Mouse (Mus musculus): Measurements from ENCODE around the gene Ddx20. TPM values are rescaled to one million over a fixed set of nuclear protein-coding genes. Genes with fewer than 3 reads are reported as not detected.

Ddx20 gene
- 39.3 and 40.1 TPM in 2 replicates for polyA plus RNA-seq (2015; fragmentation: Nextera tagmentation; extraction: Ambion mirVana)

- H3K27me3 ChIP-seq: peaks cover under 1% of the 10 kb centered on the region; the same call in 1 of the 2 replicates
- H3K27ac ChIP-seq: peak within 1 kb of the TSS; percentile 79
- peaks cover 21% of the 10 kb centered on the region for H3K36me3 ChIP-seq
- H3K4me2 ChIP-seq (replicated peaks): peak within 1 kb of the TSS; percentile 76
- no peaks in the 10 kb centered on the region for H3K9me3 ChIP-seq
- ATAC-seq (ENCODE audit: low FRiP score, low read depth): peak; percentile 97
- peaks cover 11% of the 10 kb centered on the region for H3K4me1 ChIP-seq
- under 1% methylated on average over 68 of the region's 72 CpGs for WGBS
- peak within 1 kb of the TSS; percentile 94 for H3K9ac ChIP-seq
- peak within 1 kb of the TSS; percentile 97 for H3K4me3 ChIP-seq
Observed at GRCm38 (mm10) chr3:105687324-105688060, at the start of gene Ddx20. Gene Ddx20 (minus strand): TSS chr3:105687574.

- no peaks in the 10 kb centered on the region for H3K4me1 ChIP-seq
- no peak overlapping the region for H3K27ac ChIP-seq
- no peak overlapping the region for H3K4me2 ChIP-seq (replicated peaks)
- no peak for ATAC-seq (ENCODE audit: low FRiP score, low read depth)
- H3K9me3 ChIP-seq: no peaks in the 10 kb centered on the region
- WGBS: 93% methylated on average over 7 of the region's 7 CpGs
- no peaks in the 10 kb centered on the region for H3K27me3 ChIP-seq
- H3K9ac ChIP-seq: no peak overlapping the region
- H3K4me3 ChIP-seq: no peak overlapping the region
- peaks cover 34% of the 10 kb centered on the region for H3K36me3 ChIP-seq
Observed at GRCm38 (mm10) chr3:105737070-105737469, 49.7 kb upstream of the Ddx20 start.

- no peak overlapping the region for H3K9ac ChIP-seq
- WGBS: 92% methylated on average over 1 of the region's 1 CpGs
- no peak overlapping the region for H3K4me2 ChIP-seq (replicated peaks)
- no peaks in the 10 kb centered on the region for H3K9me3 ChIP-seq
- no peaks in the 10 kb centered on the region for H3K4me1 ChIP-seq
- H3K27me3 ChIP-seq: no peaks in the 10 kb centered on the region
- H3K4me3 ChIP-seq: no peak overlapping the region
- no peak overlapping the region for H3K27ac ChIP-seq
- no peak for ATAC-seq (ENCODE audit: low FRiP score, low read depth)
- peaks cover 36% of the 10 kb centered on the region for H3K36me3 ChIP-seq
Observed at GRCm38 (mm10) chr3:105736148-105736547, 48.8 kb upstream of the Ddx20 start.

- Histone ChIP-seq H3K4me3 (no peak overlapping the region), H3K4me2 (replicated peaks) (no peak overlapping the region), H3K27me3 (no peaks in the 10 kb centered on the region), H3K36me3 (peaks cover 45% of the 10 kb centered on the region), H3K9ac (no peak overlapping the region), H3K4me1 (no peaks in the 10 kb centered on the region), H3K27ac (no peak overlapping the region), H3K9me3 (no peaks in the 10 kb centered on the region)
- no peak for ATAC-seq (ENCODE audit: low FRiP score, low read depth)
Observed at GRCm38 (mm10) chr3:105735285-105735684, 47.9 kb upstream of the Ddx20 start.

GRCm38 (mm10) chr3:105733538-105733937 is 46.2 kb upstream of the Ddx20 start:
- Histone ChIP-seq H3K4me3 (no peak overlapping the region), H3K9me3 (no peaks in the 10 kb centered on the region), H3K27me3 (no peaks in the 10 kb centered on the region), H3K9ac (no peak overlapping the region), H3K27ac (no peak overlapping the region), H3K36me3 (peaks cover 43% of the 10 kb centered on the region), H3K4me2 (replicated peaks) (no peak overlapping the region), H3K4me1 (no peaks in the 10 kb centered on the region)
- no peak for ATAC-seq (ENCODE audit: low FRiP score, low read depth)
- WGBS: 90% methylated on average over 4 of the region's 4 CpGs

GRCm38 (mm10) chr3:105732360-105732759 is 45.0 kb upstream of the Ddx20 start:
- Histone ChIP-seq H3K27me3 (no peaks in the 10 kb centered on the region), H3K27ac (no peak overlapping the region), H3K4me3 (no peak overlapping the region), H3K9ac (no peak overlapping the region), H3K36me3 (peaks cover 35% of the 10 kb centered on the region), H3K4me1 (no peaks in the 10 kb centered on the region), H3K4me2 (replicated peaks) (no peak overlapping the region), H3K9me3 (no peaks in the 10 kb centered on the region)
- WGBS: 90% methylated on average over 4 of the region's 4 CpGs
- no peak for ATAC-seq (ENCODE audit: low FRiP score, low read depth)

GRCm38 (mm10) chr3:105726037-105726436 is 38.7 kb upstream of the Ddx20 start:
- WGBS: 0% methylated on average over 1 of the region's 1 CpGs
- Histone ChIP-seq H3K36me3 (peaks cover 12% of the 10 kb centered on the region), H3K4me3 (no peak overlapping the region), H3K9ac (no peak overlapping the region), H3K9me3 (no peaks in the 10 kb centered on the region), H3K4me2 (replicated peaks) (no peak overlapping the region), H3K27ac (no peak overlapping the region), H3K4me1 (no peaks in the 10 kb centered on the region), H3K27me3 (no peaks in the 10 kb centered on the region)
- ATAC-seq (ENCODE audit: low FRiP score, low read depth): no peak

- Histone ChIP-seq H3K9me3 (no peaks in the 10 kb centered on the region), H3K9ac (no peak overlapping the region), H3K27ac (no peak overlapping the region), H3K27me3 (no peaks in the 10 kb centered on the region), H3K4me3 (no peak overlapping the region), H3K36me3 (peaks cover 5% of the 10 kb centered on the region), H3K4me2 (replicated peaks) (no peak overlapping the region), H3K4me1 (peaks cover 7% of the 10 kb centered on the region)
- ATAC-seq (ENCODE audit: low FRiP score, low read depth): no peak
- WGBS: 92% methylated on average over 3 of the region's 3 CpGs
Observed at GRCm38 (mm10) chr3:105722510-105722909, 35.1 kb upstream of the Ddx20 start.

- H3K27ac ChIP-seq: no peak overlapping the region
- no peaks in the 10 kb centered on the region for H3K9me3 ChIP-seq
- peaks cover 5% of the 10 kb centered on the region; the same call in 1 of the 2 replicates for H3K36me3 ChIP-seq
- no peak for ATAC-seq (ENCODE audit: low FRiP score, low read depth)
- H3K4me2 ChIP-seq (replicated peaks): no peak overlapping the region
- no peak overlapping the region for H3K9ac ChIP-seq
- H3K4me1 ChIP-seq: peaks cover 7% of the 10 kb centered on the region
- 64% methylated on average over 2 of the region's 2 CpGs for WGBS
- no peak overlapping the region for H3K4me3 ChIP-seq
- no peaks in the 10 kb centered on the region for H3K27me3 ChIP-seq
Observed at GRCm38 (mm10) chr3:105721681-105722201, 34.4 kb upstream of the Ddx20 start.

GRCm38 (mm10) chr3:105720514-105720913 is 33.1 kb upstream of the Ddx20 start:
- Histone ChIP-seq H3K27me3 (no peaks in the 10 kb centered on the region), H3K9ac (no peak overlapping the region), H3K4me3 (no peak overlapping the region), H3K4me2 (replicated peaks) (no peak overlapping the region), H3K4me1 (peaks cover 7% of the 10 kb centered on the region), H3K36me3 (peaks cover 5% of the 10 kb centered on the region; the same call in 1 of the 2 replicates), H3K27ac (no peak overlapping the region), H3K9me3 (no peaks in the 10 kb centered on the region)
- ATAC-seq (ENCODE audit: low FRiP score, low read depth): no peak
- 69% methylated on average over 4 of the region's 4 CpGs for WGBS

- H3K9me3 ChIP-seq: no peaks in the 10 kb centered on the region
- H3K4me2 ChIP-seq (replicated peaks): no peak overlapping the region
- no peak for ATAC-seq (ENCODE audit: low FRiP score, low read depth)
- no peaks in the 10 kb centered on the region for H3K27me3 ChIP-seq
- peaks cover 7% of the 10 kb centered on the region for H3K4me1 ChIP-seq
- peaks cover 5% of the 10 kb centered on the region; the same call in 1 of the 2 replicates for H3K36me3 ChIP-seq
- 67% methylated on average over 4 of the region's 4 CpGs for WGBS
- H3K27ac ChIP-seq: no peak overlapping the region
- no peak overlapping the region for H3K9ac ChIP-seq
- no peak overlapping the region for H3K4me3 ChIP-seq
Observed at GRCm38 (mm10) chr3:105719979-105720378, 32.6 kb upstream of the Ddx20 start.

GRCm38 (mm10) chr3:105718746-105719145 is 31.4 kb upstream of the Ddx20 start:
- ATAC-seq (ENCODE audit: low FRiP score, low read depth): no peak
- no peaks in the 10 kb centered on the region for H3K27me3 ChIP-seq
- H3K4me2 ChIP-seq (replicated peaks): no peak overlapping the region
- peaks cover 16% of the 10 kb centered on the region for H3K4me1 ChIP-seq
- 58% methylated on average over 4 of the region's 4 CpGs for WGBS
- no peak overlapping the region for H3K9ac ChIP-seq
- H3K4me3 ChIP-seq: no peak overlapping the region
- no peaks in the 10 kb centered on the region; the same call in 1 of the 2 replicates for H3K36me3 ChIP-seq
- no peak overlapping the region for H3K27ac ChIP-seq
- no peaks in the 10 kb centered on the region for H3K9me3 ChIP-seq
